Mouse (Mus musculus) megakaryocyte, embryonic 14.5 days (primary cell): ENCODE data around the gene Ccdc8.

ENCODE experiments used
- FLI1 ChIP-seq: IDR thresholded peaks from 2 replicates; pipeline ENCODE4 v1.6.1; 2012; ENCODE audit warnings: low read length, inconsistent platforms, mixed read lengths
- GATA1 ChIP-seq: IDR thresholded peaks from 3 replicates; pipeline ENCODE4 v1.6.1; 2012; ENCODE audit warnings: mixed read lengths, low read length, inconsistent platforms, borderline replicate concordance

GRCm38 (mm10) chr7:17003230-17003960 lies 10.9 kb downstream of the Ccdc8 start:
- TF ChIP-seq GATA1 (no peak), FLI1 (no peak)
